In the genomic region with DNA sequence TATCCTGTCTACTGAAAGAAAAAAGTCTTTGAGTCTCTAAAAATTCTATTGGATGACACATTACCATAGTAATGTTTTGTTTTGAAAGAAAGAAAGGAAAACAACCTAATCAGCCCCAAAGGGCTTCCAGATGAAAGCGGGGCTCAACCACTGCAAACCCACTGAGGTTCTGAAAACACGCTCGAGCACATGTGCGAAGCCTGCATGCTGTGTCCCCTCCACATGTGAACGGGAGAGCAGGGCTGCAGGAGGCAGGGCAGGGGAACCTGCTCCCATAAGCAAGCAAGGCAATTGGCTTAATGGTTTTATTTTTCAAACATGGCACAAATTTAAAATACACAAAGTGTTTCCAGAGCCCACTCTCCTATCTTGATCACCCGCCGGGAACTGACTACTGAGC, we compare ENCODE assay signal across 15 mouse cellular contexts. TPM values are rescaled to one million over a fixed set of nuclear protein-coding genes. Genes with fewer than 3 reads are reported as not detected.
DNase-seq lines count a peak whose midpoint lies in the region; ATAC-seq and TF ChIP-seq lines count a peak whose summit lies in the region.
"Had no signal": no experiment of that assay in that cellular context is flagged by ENCODE, and none has a peak within 500 bp of the region (broad histone marks: within the 10 kb centered on the region; RNA-seq: fewer than 3 reads in every experiment).

No protein-coding gene starts in this region.

- no peaks in the 10 kb centered on the region for H3K27me3 ChIP-seq in hindbrain, embryonic 10.5 days (ENCODE audit: insufficient read depth, poor library complexity, severe bottlenecking)
- H3K27me3 ChIP-seq in hindbrain, postnatal 0 days (ENCODE audit: insufficient read depth, low read length), result no peaks in the 10 kb centered on the region
- H3K27me3 ChIP-seq in forebrain, embryonic 11.5 days (ENCODE audit: control insufficient read depth, insufficient read depth, low read length), result no peaks in the 10 kb centered on the region
- no peaks in the 10 kb centered on the region for H3K27me3 ChIP-seq in heart, embryonic 14.5 days (ENCODE audit: control insufficient read depth, insufficient read depth, low read length)
- no peaks in the 10 kb centered on the region for H3K27me3 ChIP-seq in midbrain, embryonic 14.5 days (ENCODE audit: control insufficient read depth, insufficient read depth, low read length)
- H3K27me3 ChIP-seq: CH12.LX had no signal

- H3K4me2 ChIP-seq in hindbrain, postnatal 0 days (ENCODE audit: low read depth, low read length), result no peak overlapping the region
- H3K4me2 ChIP-seq in forebrain, embryonic 11.5 days (ENCODE audit: low read depth, low read length, severe bottlenecking), result no peak overlapping the region
- H3K4me2 ChIP-seq in heart, embryonic 14.5 days (ENCODE audit: low read length), result no peak overlapping the region
- H3K4me2 ChIP-seq in midbrain, embryonic 14.5 days (ENCODE audit: low read length), result no peak overlapping the region
- H3K4me2 ChIP-seq: lung, embryonic 14.5 days had no signal

- H3K9me3 ChIP-seq in hindbrain, embryonic 10.5 days, result no peaks in the 10 kb centered on the region
- H3K9me3 ChIP-seq in hindbrain, postnatal 0 days (ENCODE audit: low read length), result no peaks in the 10 kb centered on the region
- no peaks in the 10 kb centered on the region for H3K9me3 ChIP-seq in forebrain, embryonic 11.5 days (ENCODE audit: control insufficient read depth, low read length)
- H3K9me3 ChIP-seq in heart, embryonic 14.5 days (ENCODE audit: control insufficient read depth, low read length), result no peaks in the 10 kb centered on the region
- H3K9me3 ChIP-seq in midbrain, embryonic 14.5 days (ENCODE audit: control insufficient read depth, low read length), result no peaks in the 10 kb centered on the region

- 67% methylated on average over 7 of the region's 7 CpGs for WGBS in hindbrain, embryonic 10.5 days
- 61% methylated on average over 7 of the region's 7 CpGs for WGBS in hindbrain, postnatal 0 days
- WGBS in forebrain, embryonic 11.5 days, result 79% methylated on average over 7 of the region's 7 CpGs
- WGBS in heart, embryonic 14.5 days, result 58% methylated on average over 7 of the region's 7 CpGs
- WGBS in midbrain, embryonic 14.5 days, result 66% methylated on average over 7 of the region's 7 CpGs
- 77% methylated on average over 7 of the region's 7 CpGs for WGBS in lung, adult 2 months

- H3K36me3 ChIP-seq in hindbrain, embryonic 10.5 days, result peaks cover 49% of the 10 kb centered on the region
- no peaks in the 10 kb centered on the region; the same call in 1 of the 2 replicates for H3K36me3 ChIP-seq in hindbrain, postnatal 0 days (ENCODE audit: insufficient read depth, low read length)
- H3K36me3 ChIP-seq in forebrain, embryonic 11.5 days (ENCODE audit: control insufficient read depth, insufficient read depth, low read length), result no peaks in the 10 kb centered on the region
- H3K36me3 ChIP-seq in heart, embryonic 14.5 days (ENCODE audit: control insufficient read depth, insufficient read depth, low read length), result peaks cover 33% of the 10 kb centered on the region
- peaks cover 9% of the 10 kb centered on the region for H3K36me3 ChIP-seq in midbrain, embryonic 14.5 days (ENCODE audit: control insufficient read depth, insufficient read depth, low read length)

- no peak for TF ChIP-seq CTCF in hindbrain, postnatal 0 days (IDR thresholded peaks at IDR 0.05; ENCODE audit: low read depth)
- no peak for TF ChIP-seq CTCF in lung, adult 2 months (IDR thresholded peaks at IDR 0.05; ENCODE audit: insufficient read depth, low read length)

- ATAC-seq in hindbrain, postnatal 0 days, result no peak
- no peak for ATAC-seq in forebrain, embryonic 11.5 days (replicated peaks; ENCODE audit: low FRiP score)
- no peak for ATAC-seq in heart, embryonic 14.5 days (ENCODE audit: insufficient number of reproducible peaks, insufficient read depth, low FRiP score, low read depth)
- ATAC-seq in midbrain, embryonic 14.5 days (ENCODE audit: low FRiP score, low TSS enrichment), result no peak

- H3K4me1 ChIP-seq in hindbrain, embryonic 10.5 days (replicated peaks), result peaks cover 50% of the 10 kb centered on the region
- no peaks in the 10 kb centered on the region; the same call in 1 of the 2 replicates for H3K4me1 ChIP-seq in hindbrain, postnatal 0 days (ENCODE audit: insufficient read depth, low read length)
- peaks cover 6% of the 10 kb centered on the region; the same call in 1 of the 2 replicates for H3K4me1 ChIP-seq in forebrain, embryonic 11.5 days (replicated peaks; ENCODE audit: control insufficient read depth, insufficient read depth, low read length)
- peaks cover 52 to 65% of the 10 kb centered on the region in 2 experiments for H3K4me1 ChIP-seq in heart, embryonic 14.5 days (ENCODE audit: control insufficient read depth in 2 of 2, insufficient read depth in 2 of 2, low read length in 2 of 2)
- H3K4me1 ChIP-seq in midbrain, embryonic 14.5 days (ENCODE audit: control insufficient read depth, insufficient read depth, low read length), result peaks cover 30% of the 10 kb centered on the region
- peaks cover 11% of the 10 kb centered on the region for H3K4me1 ChIP-seq in lung, adult 2 months (ENCODE audit: control insufficient read depth, insufficient read depth, low read length)

- TF ChIP-seq POLR2A in lung, adult 2 months (IDR thresholded peaks at IDR 0.05; ENCODE audit: borderline replicate concordance, extremely low read depth, low read depth, low read length), result no peak

- no peak overlapping the region for H3K4me3 ChIP-seq in hindbrain, embryonic 10.5 days
- no peak overlapping the region for H3K4me3 ChIP-seq in hindbrain, postnatal 0 days (ENCODE audit: low read length)
- no peak overlapping the region for H3K4me3 ChIP-seq in forebrain, embryonic 11.5 days (ENCODE audit: low read depth, low read length)
- no peak overlapping the region for H3K4me3 ChIP-seq in heart, embryonic 14.5 days (ENCODE audit: control insufficient read depth in 1 of 2, insufficient read depth in 1 of 2, low read depth in 1 of 2, low read length in 2 of 2)
- no peak overlapping the region for H3K4me3 ChIP-seq in midbrain, embryonic 14.5 days (replicated peaks; ENCODE audit: low read depth, low read length)
- no peak overlapping the region for H3K4me3 ChIP-seq in lung, adult 2 months (replicated peaks; ENCODE audit: extremely low read depth, low read depth, low read length)
- H3K4me3 ChIP-seq: erythroblast, embryonic 14.5 days had no signal

- peak overlapping the region; percentile 36 for H3K27ac ChIP-seq in hindbrain, embryonic 10.5 days
- H3K27ac ChIP-seq in hindbrain, postnatal 0 days, result no peak overlapping the region
- H3K27ac ChIP-seq in forebrain, embryonic 11.5 days (ENCODE audit: low read depth, low read length), result peak overlapping the region; percentile 46; the same call in 1 of the 2 replicates
- H3K27ac ChIP-seq in heart, embryonic 14.5 days (replicated peaks in 1 of 2; ENCODE audit: control insufficient read depth in 1 of 2, insufficient read depth in 1 of 2, low read depth in 2 of 2, low read length in 2 of 2), result peak overlapping the region; percentile 95
- peak overlapping the region; percentile 78; the same call in 1 of the 2 replicates for H3K27ac ChIP-seq in midbrain, embryonic 14.5 days (replicated peaks; ENCODE audit: low read depth, low read length)

- DNase-seq in hindbrain, embryonic 10.5 days (ENCODE audit: low spot score), result no peak
- DNase-seq in hindbrain, postnatal 0 days (ENCODE audit: low spot score), result no peak
- DNase-seq in forebrain, embryonic 11.5 days (ENCODE audit: low spot score), result no peak
- DNase-seq in midbrain, embryonic 14.5 days, result no peak
- no peak for DNase-seq in lung, adult 2 months
- no peak for DNase-seq in kidney, postnatal 14 days
- DNase-seq in right cerebral cortex, postnatal 25 days, result no peak
- DNase-seq: adrenal gland, adult 8-10 months; gastrocnemius, postnatal 10 days; kidney, adult 2 months; lung, embryonic 14.5 days; thymus, adult 18-20 months had no signal

- no peak overlapping the region for H3K9ac ChIP-seq in hindbrain, postnatal 0 days (replicated peaks; ENCODE audit: low read length)
- H3K9ac ChIP-seq in forebrain, embryonic 11.5 days (ENCODE audit: low read length), result no peak overlapping the region
- peak overlapping the region; percentile 68 for H3K9ac ChIP-seq in heart, embryonic 14.5 days (ENCODE audit: low read length)
- no peak overlapping the region for H3K9ac ChIP-seq in midbrain, embryonic 14.5 days (replicated peaks; ENCODE audit: low read length)
- H3K9ac ChIP-seq: lung, embryonic 14.5 days had no signal

RNA-seq across cellular contexts. Expression of gene Selplg, which starts 24.2 kb away (rescaled TPM):
- polyA plus RNA-seq in hindbrain, embryonic 10.5 days (2016; fragmentation: Nextera tagmentation; extraction: Ambion mirVana), result 1.3 and 1.7 TPM in 2 replicates
- total RNA-seq in hindbrain, postnatal 0 days (2014; rRNA removed), result 2.8 and 4.1 TPM in 2 replicates
- polyA plus RNA-seq in hindbrain, postnatal 0 days (2015; fragmentation: Nextera tagmentation; extraction: Ambion mirVana), result 1.8 and 2.2 TPM in 2 replicates
- polyA plus RNA-seq in forebrain, embryonic 11.5 days (2014; fragmentation: Nextera tagmentation; extraction: Ambion mirVana), result 0.67 and 1.4 TPM in 2 replicates
- 2.3 and 3.1 TPM in 2 replicates for polyA plus RNA-seq in heart, embryonic 14.5 days (2014; fragmentation: Nextera tagmentation; extraction: Ambion mirVana)
- polyA plus RNA-seq in midbrain, embryonic 14.5 days (2014; fragmentation: Nextera tagmentation; extraction: Ambion mirVana), result 1.1 and 2.6 TPM in 2 replicates
- polyA plus RNA-seq in lung, adult 2 months (2012; rRNA removed), result 96.6 and 100 TPM in 2 replicates

RNA-seq across cellular contexts. Expression of gene Coro1c, which starts 51.9 kb away (rescaled TPM):
- polyA plus RNA-seq in hindbrain, embryonic 10.5 days (2016; fragmentation: Nextera tagmentation; extraction: Ambion mirVana), result 248 and 258 TPM in 2 replicates
- 151 and 159 TPM in 2 replicates for total RNA-seq in hindbrain, postnatal 0 days (2014; rRNA removed)
- 140 and 149 TPM in 2 replicates for polyA plus RNA-seq in hindbrain, postnatal 0 days (2015; fragmentation: Nextera tagmentation; extraction: Ambion mirVana)
- polyA plus RNA-seq in forebrain, embryonic 11.5 days (2014; fragmentation: Nextera tagmentation; extraction: Ambion mirVana), result 231 and 246 TPM in 2 replicates
- polyA plus RNA-seq in heart, embryonic 14.5 days (2014; fragmentation: Nextera tagmentation; extraction: Ambion mirVana), result 84.9 and 88.2 TPM in 2 replicates
- polyA plus RNA-seq in midbrain, embryonic 14.5 days (2014; fragmentation: Nextera tagmentation; extraction: Ambion mirVana), result 133 and 201 TPM in 2 replicates
- 86.7 and 104 TPM in 2 replicates for polyA plus RNA-seq in lung, adult 2 months (2012; rRNA removed)

RNA-seq across cellular contexts. Expression of gene Tmem119, which starts 56.3 kb away (rescaled TPM):
- 34.4 and 46.0 TPM in 2 replicates for polyA plus RNA-seq in hindbrain, embryonic 10.5 days (2016; fragmentation: Nextera tagmentation; extraction: Ambion mirVana)
- total RNA-seq in hindbrain, postnatal 0 days (2014; rRNA removed), result 5.2 and 9.2 TPM in 2 replicates
- polyA plus RNA-seq in hindbrain, postnatal 0 days (2015; fragmentation: Nextera tagmentation; extraction: Ambion mirVana), result 7.3 and 7.6 TPM in 2 replicates
- polyA plus RNA-seq in forebrain, embryonic 11.5 days (2014; fragmentation: Nextera tagmentation; extraction: Ambion mirVana), result 11.6 and 14.5 TPM in 2 replicates
- 6.1 and 7.8 TPM in 2 replicates for polyA plus RNA-seq in heart, embryonic 14.5 days (2014; fragmentation: Nextera tagmentation; extraction: Ambion mirVana)
- polyA plus RNA-seq in midbrain, embryonic 14.5 days (2014; fragmentation: Nextera tagmentation; extraction: Ambion mirVana), result 1.00 and 3.2 TPM in 2 replicates
- polyA plus RNA-seq in lung, adult 2 months (2012; rRNA removed), result 59.9 and 72.5 TPM in 2 replicates

Comparison
In these comparisons a context has a peak if more than half of its experiments do, and no peak if none do; other contexts are left out.
1. RNA of gene Selplg, which starts 24.2 kb away (polyA plus RNA-seq): 96.6 to 100 TPM in lung, adult 2 months; 1.1 to 2.6 TPM in midbrain, embryonic 14.5 days, 2.3 to 3.1 TPM in heart, embryonic 14.5 days, 1.8 to 2.2 TPM in hindbrain, postnatal 0 days, 1.3 to 1.7 TPM in hindbrain, embryonic 10.5 days and 0.67 to 1.4 TPM in forebrain, embryonic 11.5 days; every median in the first group is over 10 times any median in the second.